Mouse (Mus musculus) stomach, embryonic 15.5 days (tissue): ENCODE results near the gene Tigit. TPM values are rescaled to one million over a fixed set of nuclear protein-coding genes. Genes with fewer than 3 reads are reported as not detected.

Source experiments
- ATAC-seq: fragments of 200-750 bp; cut with Nextera tagmentation; 2 replicates; pipeline ENCODE4 v1.8.0; 2017; ENCODE audit warnings: low read depth, moderate number of reproducible peaks, moderate TSS enrichment; ENCODE audit not compliant: insufficient read depth, low FRiP score
- H3K27ac ChIP-seq: fragments of 300-500 bp; sonication (generic); 2 replicates; pipeline ENCODE4 v1.5.1; 2015; ENCODE audit warnings: mild to moderate bottlenecking, inconsistent platforms
- H3K27me3 ChIP-seq: fragments of 300-500 bp; sonication (generic); replicated peaks from 2 replicates; pipeline ENCODE4 v1.6.1; 2015; ENCODE audit warnings: inconsistent platforms
- H3K36me3 ChIP-seq: fragments of 300-500 bp; sonication (generic); 2 replicates; pipeline ENCODE4 v1.6.1; 2015; ENCODE audit warnings: inconsistent platforms
- H3K4me1 ChIP-seq: fragments of 300-500 bp; sonication (generic); 2 replicates; pipeline ENCODE4 v1.6.1; 2015; ENCODE audit warnings: inconsistent platforms
- H3K4me2 ChIP-seq: fragments of 300-500 bp; sonication (generic); 2 replicates; pipeline ENCODE4 v1.6.1; 2015; ENCODE audit warnings: mild to moderate bottlenecking, inconsistent platforms
- H3K4me3 ChIP-seq: fragments of 300-500 bp; sonication (generic); replicated peaks from 2 replicates; pipeline ENCODE4 v1.5.1; 2015; ENCODE audit warnings: inconsistent platforms
- H3K9ac ChIP-seq: fragments of 300-500 bp; sonication (generic); 2 replicates; pipeline ENCODE4 v1.6.1; 2015; ENCODE audit warnings: inconsistent platforms
- H3K9me3 ChIP-seq: fragments of 300-500 bp; sonication (generic); 2 replicates; pipeline ENCODE4 v1.6.1; 2016; ENCODE audit warnings: inconsistent platforms
- WGBS: fragments of 180-500 bp; shearing (Covaris S2); methylation state at CpG from one replicate; pipeline ENCODE4 v1.1.7; 2015; 5-methylcytosine and 5-hydroxymethylcytosine counted together
- polyA plus RNA-seq: library from polyadenylated mRNA; unstranded; fragments of >200 nt; fragmentation: Nextera tagmentation; extraction: Ambion mirVana; gene quantifications from 2 replicates; pipeline ENCODE4 v1.2.1, GENCODE M21; 2015

The Tigit gene
- polyA plus RNA-seq, 1 experiment from 2014 or later, result not detected

DNA sequence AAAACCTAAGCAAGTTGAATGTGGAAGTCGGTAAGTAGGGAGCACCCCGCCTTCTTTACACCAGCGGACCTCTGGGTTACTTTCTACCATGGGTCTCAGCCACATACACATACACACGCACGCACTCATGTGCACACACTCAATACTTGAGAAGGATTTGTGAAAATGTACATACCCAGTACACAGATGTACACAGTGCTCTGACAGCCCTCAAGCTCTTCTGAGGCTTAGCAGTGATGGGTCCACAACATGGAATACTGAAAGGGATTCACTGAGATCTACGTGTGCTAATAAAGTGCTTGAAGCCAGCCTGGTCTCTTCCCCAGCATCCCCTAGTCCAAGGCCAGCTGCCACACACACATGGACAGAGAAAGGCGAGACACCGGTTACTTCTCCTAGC, 26.7 kb downstream of the Tigit start:
- Histone ChIP-seq H3K9ac (no peak overlapping the region), H3K9me3 (no peaks in the 10 kb centered on the region), H3K4me1 (no peaks in the 10 kb centered on the region), H3K27ac (no peak overlapping the region), H3K36me3 (no peaks in the 10 kb centered on the region), H3K4me3 (no peak overlapping the region), H3K27me3 (no peaks in the 10 kb centered on the region), H3K4me2 (no peak overlapping the region)
- 91% methylated on average over 8 of the region's 8 CpGs for WGBS
- no peak for ATAC-seq

DNA sequence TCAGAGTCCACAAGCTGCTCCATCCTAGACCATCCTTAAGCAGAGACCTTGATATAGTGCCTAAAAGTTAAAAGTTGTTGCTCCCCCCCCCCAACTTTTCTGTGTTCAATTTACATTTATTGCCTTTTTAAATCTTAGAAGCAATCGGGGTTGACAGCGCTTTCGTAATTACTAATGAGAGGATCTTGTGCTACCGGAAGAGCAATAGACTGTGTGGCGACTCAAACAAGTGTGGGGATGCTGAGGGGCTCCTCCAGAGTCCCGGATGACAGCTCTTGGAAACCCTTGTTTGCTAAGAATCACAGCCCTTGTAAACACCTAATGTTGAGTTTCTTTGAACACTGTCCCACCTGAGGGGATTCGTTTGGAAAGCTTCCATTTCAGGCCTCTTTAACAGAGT, 29.9 kb downstream of the Tigit start:
- no peaks in the 10 kb centered on the region for H3K27me3 ChIP-seq
- H3K9me3 ChIP-seq, result no peaks in the 10 kb centered on the region
- no peak for ATAC-seq
- no peak overlapping the region for H3K4me2 ChIP-seq
- H3K27ac ChIP-seq, result no peak overlapping the region
- no peaks in the 10 kb centered on the region for H3K4me1 ChIP-seq
- no peaks in the 10 kb centered on the region for H3K36me3 ChIP-seq
- H3K4me3 ChIP-seq, result no peak overlapping the region
- H3K9ac ChIP-seq, result no peak overlapping the region
- 84% methylated on average over 7 of the region's 7 CpGs for WGBS

DNA sequence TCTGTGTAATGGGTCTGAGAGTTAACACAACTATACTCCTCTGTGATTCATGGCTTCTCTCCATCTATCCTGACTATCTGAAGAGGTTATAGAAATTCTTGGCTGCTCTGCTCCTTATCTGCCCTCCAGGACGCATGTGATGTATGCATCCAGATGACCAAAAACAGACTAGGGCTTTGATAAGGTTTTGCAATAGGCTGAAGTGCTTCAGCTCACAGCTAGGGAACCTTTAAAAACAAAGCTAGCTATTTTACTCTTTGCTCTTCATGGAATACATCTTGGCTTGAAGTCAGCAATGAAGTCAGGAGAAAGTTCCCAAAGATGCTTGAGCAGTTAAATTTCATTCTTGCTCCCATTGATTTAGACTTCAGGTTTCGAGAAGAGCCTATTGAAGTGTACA, 32.2 kb downstream of the Tigit start:
- no peak for ATAC-seq
- Histone ChIP-seq H3K36me3 (no peaks in the 10 kb centered on the region), H3K9me3 (no peaks in the 10 kb centered on the region), H3K4me1 (no peaks in the 10 kb centered on the region), H3K4me3 (no peak overlapping the region), H3K27me3 (no peaks in the 10 kb centered on the region), H3K9ac (no peak overlapping the region), H3K4me2 (no peak overlapping the region), H3K27ac (no peak overlapping the region)
- WGBS, result 72% methylated on average over 2 of the region's 2 CpGs

DNA sequence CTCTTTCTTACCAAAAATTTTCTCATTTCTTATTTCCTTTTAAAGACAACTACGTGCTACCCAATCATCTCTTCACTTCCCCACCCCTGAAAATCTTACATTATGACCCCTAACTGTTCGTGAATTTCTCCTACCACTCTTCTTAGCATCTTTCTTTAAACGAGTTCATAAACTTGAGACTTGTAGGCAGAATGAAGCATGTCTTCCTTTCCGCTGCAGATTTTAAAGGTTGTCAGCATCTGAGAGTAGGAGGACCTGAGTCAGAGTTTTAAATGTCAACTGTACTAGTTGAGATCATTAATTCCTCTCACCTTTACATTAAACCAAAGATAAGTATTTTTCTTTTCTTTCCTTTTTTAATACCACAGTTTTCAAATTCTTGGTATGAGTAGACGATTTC, 35.3 kb downstream of the Tigit start:
- 74% methylated on average over 5 of the region's 5 CpGs for WGBS
- no peak for ATAC-seq

DNA sequence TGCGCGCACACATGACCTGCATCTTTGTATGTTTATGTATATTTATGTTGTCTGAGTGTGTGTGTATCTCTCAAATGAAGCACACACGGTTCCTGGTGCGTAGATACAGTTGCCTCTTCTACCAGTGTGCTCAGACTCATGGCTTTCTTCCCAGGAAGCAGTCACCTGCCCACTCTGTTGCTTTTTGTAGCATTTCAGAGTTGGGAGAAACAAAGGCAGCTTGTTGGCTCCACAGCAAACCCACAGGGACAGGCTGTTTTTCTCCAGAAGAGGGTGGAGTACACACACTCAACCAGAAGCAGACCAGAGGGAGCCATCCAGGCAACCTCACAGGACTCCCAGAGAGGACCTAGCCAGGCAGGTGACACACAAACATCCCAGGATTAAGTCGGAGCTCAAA, 38.0 kb downstream of the Tigit start:
- 90% methylated on average over 5 of the region's 5 CpGs for WGBS
- Histone ChIP-seq H3K27ac (no peak overlapping the region), H3K9ac (no peak overlapping the region), H3K36me3 (no peaks in the 10 kb centered on the region), H3K4me2 (no peak overlapping the region), H3K4me3 (no peak overlapping the region), H3K27me3 (no peaks in the 10 kb centered on the region), H3K4me1 (peaks cover 3% of the 10 kb centered on the region; the same call in 1 of the 2 replicates), H3K9me3 (no peaks in the 10 kb centered on the region)
- no peak for ATAC-seq

More for the DNA sequence above, 35.3 kb downstream of the Tigit start:
- no peaks in the 10 kb centered on the region for H3K9me3 ChIP-seq
- no peak overlapping the region for H3K27ac ChIP-seq
- no peak overlapping the region for H3K9ac ChIP-seq
- no peak overlapping the region for H3K4me3 ChIP-seq
- H3K36me3 ChIP-seq, result no peaks in the 10 kb centered on the region
- H3K27me3 ChIP-seq, result no peaks in the 10 kb centered on the region
- H3K4me1 ChIP-seq, result peaks cover 3% of the 10 kb centered on the region; the same call in 1 of the 2 replicates
- no peak overlapping the region for H3K4me2 ChIP-seq

DNA sequence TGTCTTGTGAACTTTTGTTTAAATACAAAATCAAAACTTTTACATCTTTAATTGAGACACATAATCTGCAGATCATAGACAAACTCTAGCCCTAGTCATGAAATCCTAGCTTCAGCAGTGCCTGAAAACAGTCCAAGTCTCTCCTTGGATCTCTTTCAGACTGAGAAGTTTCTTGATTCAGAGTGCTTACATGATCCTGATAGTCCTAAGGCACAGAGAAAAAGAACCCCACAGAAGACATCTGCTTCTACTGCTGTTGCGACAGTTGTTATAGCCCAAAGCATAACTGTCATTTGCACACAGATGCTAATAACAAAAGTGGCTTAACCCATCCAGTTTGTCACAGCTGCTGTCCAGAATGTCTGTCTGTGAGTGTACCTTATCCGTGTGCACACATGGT, 38.7 kb downstream of the Tigit start:
- ATAC-seq, result no peak
- Histone ChIP-seq H3K36me3 (no peaks in the 10 kb centered on the region), H3K27ac (no peak overlapping the region; the same call in 1 of the 2 replicates), H3K9ac (no peak overlapping the region), H3K9me3 (no peaks in the 10 kb centered on the region), H3K4me3 (no peak overlapping the region), H3K4me2 (no peak overlapping the region), H3K27me3 (no peaks in the 10 kb centered on the region), H3K4me1 (peaks cover 3% of the 10 kb centered on the region; the same call in 1 of the 2 replicates)
- 49% methylated on average over 2 of the region's 2 CpGs for WGBS

DNA sequence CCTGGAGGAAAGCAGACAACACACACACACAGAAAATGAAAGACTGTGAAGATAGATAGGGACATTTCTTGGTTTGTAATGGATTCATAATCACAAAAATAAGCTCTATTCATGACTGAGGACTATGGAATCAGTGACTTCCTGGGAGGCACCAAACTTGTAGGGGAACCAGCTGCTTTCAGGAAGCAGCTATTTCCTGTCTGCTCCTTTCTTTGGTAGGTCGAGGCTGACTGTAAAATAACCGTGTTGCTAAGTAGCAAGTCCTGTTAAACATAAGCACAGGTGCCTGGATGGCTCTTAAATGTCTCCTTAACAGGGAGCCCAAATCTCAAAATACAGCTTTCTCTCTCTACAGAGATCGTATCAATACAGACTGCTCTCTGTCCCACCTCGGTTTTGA, 39.1 kb downstream of the Tigit start:
- Histone ChIP-seq H3K4me3 (no peak overlapping the region), H3K4me2 (no peak overlapping the region), H3K27ac (no peak overlapping the region; the same call in 1 of the 2 replicates), H3K36me3 (no peaks in the 10 kb centered on the region), H3K9me3 (no peaks in the 10 kb centered on the region), H3K27me3 (no peaks in the 10 kb centered on the region), H3K9ac (no peak overlapping the region), H3K4me1 (peaks cover 3% of the 10 kb centered on the region; the same call in 1 of the 2 replicates)
- ATAC-seq, result no peak
- 55% methylated on average over 4 of the region's 4 CpGs for WGBS

DNA sequence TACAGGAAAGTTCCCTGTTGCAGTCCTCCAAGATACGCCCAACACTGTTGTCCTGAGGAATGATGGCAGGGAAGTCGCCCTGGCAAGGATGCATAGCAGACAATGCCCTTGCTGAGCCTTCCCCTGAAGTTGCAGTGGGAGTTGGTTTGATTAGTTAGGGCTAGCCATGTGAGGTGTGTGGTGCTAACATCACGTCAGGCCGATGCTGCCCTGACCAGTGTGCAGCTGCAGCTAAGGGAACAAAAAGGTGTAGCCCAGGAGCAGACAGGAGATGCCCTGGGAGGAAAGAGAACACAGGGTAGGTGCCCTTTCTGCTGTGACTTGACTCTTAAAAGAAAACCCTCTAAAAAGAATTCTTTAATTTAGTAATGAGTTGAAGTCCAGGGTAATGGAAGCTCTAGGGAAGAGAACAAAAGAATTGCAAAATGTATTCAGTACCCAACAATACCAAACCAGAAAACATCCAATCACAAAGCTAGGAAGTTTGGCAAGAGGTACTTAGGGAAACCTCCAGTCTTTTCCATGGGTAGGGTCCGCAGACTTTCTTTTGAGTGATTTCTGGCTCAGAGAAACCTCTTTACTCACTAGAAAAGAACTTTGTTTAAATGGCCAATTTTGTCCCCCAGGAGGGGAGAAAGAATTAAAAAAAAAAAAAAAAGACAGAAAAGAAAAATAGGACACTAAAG, 40.5 kb downstream of the Tigit start:
- no peak for ATAC-seq
- H3K36me3 ChIP-seq, result no peaks in the 10 kb centered on the region
- no peak overlapping the region for H3K9ac ChIP-seq
- H3K9me3 ChIP-seq, result no peaks in the 10 kb centered on the region
- H3K27ac ChIP-seq, result no peak overlapping the region
- peaks cover 3% of the 10 kb centered on the region; the same call in 1 of the 2 replicates for H3K4me1 ChIP-seq
- 80% methylated on average over 5 of the region's 5 CpGs for WGBS
- H3K27me3 ChIP-seq, result no peaks in the 10 kb centered on the region
- H3K4me3 ChIP-seq, result no peak overlapping the region
- no peak overlapping the region for H3K4me2 ChIP-seq

DNA sequence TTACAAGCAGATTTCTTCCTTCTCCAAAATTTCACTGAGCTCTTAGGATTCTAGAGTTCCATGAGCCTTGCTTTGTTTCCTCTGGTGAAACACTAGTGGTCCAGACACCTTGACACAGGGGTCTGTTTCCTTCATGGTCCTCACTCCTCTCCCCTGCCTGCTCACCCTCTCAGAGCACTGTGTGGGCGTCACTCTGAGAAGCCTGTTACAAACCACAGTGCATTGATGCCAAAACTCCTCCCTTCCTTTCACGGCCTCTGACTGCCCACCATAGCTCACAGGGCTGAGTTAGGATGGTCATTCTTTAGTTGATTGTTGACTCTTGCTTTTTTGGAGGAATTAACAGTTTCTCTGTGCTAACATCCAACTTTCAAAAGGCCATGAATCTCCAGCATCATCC, 43.6 kb downstream of the Tigit start:
- WGBS, result 38% methylated on average over 2 of the region's 2 CpGs
- Histone ChIP-seq H3K4me2 (no peak overlapping the region), H3K27me3 (no peaks in the 10 kb centered on the region), H3K9me3 (no peaks in the 10 kb centered on the region), H3K4me3 (no peak overlapping the region), H3K27ac (no peak overlapping the region), H3K4me1 (peaks cover 3% of the 10 kb centered on the region; the same call in 1 of the 2 replicates), H3K36me3 (no peaks in the 10 kb centered on the region), H3K9ac (no peak overlapping the region)
- no peak for ATAC-seq

DNA sequence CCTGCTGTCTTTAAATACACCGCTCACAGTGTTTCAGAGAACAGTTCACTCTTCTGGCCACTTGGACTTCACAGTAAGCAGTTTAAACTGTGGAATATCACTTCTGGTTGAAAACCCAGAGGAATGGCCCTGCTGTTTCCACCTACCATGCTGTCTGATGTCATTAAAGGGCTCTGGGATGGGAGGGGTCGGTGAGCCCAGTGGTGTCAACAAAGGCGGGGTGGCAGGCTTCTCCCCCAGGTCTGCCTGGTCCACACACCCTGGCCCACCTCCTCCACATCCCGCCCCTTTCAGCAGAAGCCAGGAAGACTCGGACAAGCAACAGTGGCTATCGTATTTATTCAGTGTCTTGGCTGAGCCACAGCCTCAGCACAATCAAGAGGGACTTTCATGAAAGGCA, 44.7 kb downstream of the Tigit start:
- no peak for ATAC-seq
- 55% methylated on average over 6 of the region's 6 CpGs for WGBS

DNA sequence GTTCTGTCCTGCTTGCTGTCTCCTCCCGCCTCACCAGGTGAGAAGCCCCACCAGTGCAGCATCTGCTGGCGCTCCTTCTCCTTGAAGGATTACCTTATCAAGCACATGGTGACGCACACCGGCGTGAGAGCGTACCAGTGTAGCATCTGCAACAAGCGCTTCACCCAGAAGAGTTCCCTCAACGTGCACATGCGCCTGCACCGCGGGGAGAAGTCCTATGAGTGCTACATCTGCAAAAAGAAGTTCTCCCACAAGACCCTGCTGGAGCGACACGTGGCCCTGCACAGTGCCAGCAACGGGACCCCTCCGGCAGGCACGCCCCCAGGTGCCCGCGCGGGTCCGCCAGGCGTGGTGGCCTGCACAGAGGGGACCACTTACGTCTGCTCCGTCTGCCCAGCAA, 45.7 kb downstream of the Tigit start:
- H3K27ac ChIP-seq, result no peak overlapping the region
- no peak overlapping the region for H3K4me2 ChIP-seq
- no peaks in the 10 kb centered on the region for H3K27me3 ChIP-seq
- H3K4me1 ChIP-seq, result no peaks in the 10 kb centered on the region
- ATAC-seq, result no peak
- H3K9ac ChIP-seq, result no peak overlapping the region
- no peak overlapping the region for H3K4me3 ChIP-seq
- H3K36me3 ChIP-seq, result no peaks in the 10 kb centered on the region
- H3K9me3 ChIP-seq, result no peaks in the 10 kb centered on the region
- WGBS, result 86% methylated on average over 23 of the region's 23 CpGs

More for the DNA sequence above, 44.7 kb downstream of the Tigit start:
- no peak overlapping the region for H3K9ac ChIP-seq
- no peaks in the 10 kb centered on the region for H3K36me3 ChIP-seq
- no peak overlapping the region for H3K4me3 ChIP-seq
- no peak overlapping the region for H3K4me2 ChIP-seq
- no peak overlapping the region for H3K27ac ChIP-seq
- H3K27me3 ChIP-seq, result no peaks in the 10 kb centered on the region
- no peaks in the 10 kb centered on the region for H3K9me3 ChIP-seq
- H3K4me1 ChIP-seq, result no peaks in the 10 kb centered on the region

DNA sequence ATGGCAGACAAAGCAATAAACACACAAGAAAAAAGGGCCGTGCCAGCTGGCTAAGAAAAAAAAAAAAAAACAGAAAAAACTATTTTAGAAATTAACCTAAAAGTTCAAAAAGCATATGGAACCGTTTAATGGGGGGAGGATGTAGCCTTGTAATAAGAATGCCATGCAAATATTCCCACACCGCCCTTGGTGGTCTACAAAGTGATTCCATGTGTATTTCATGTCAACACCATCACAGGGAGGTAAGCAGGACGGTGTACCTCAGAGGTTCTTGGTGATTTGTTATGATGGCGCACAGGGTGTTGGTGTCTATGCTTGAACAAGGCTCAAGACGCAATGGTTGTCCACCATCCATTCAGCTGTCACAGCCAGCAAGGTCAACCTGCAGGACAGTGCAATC, 46.6 kb downstream of the Tigit start:
- H3K27me3 ChIP-seq, result no peaks in the 10 kb centered on the region
- no peak overlapping the region for H3K4me3 ChIP-seq
- no peak overlapping the region for H3K4me2 ChIP-seq
- no peaks in the 10 kb centered on the region for H3K9me3 ChIP-seq
- no peak overlapping the region for H3K9ac ChIP-seq
- ATAC-seq, result no peak
- no peaks in the 10 kb centered on the region for H3K36me3 ChIP-seq
- 88% methylated on average over 6 of the region's 6 CpGs for WGBS
- no peak overlapping the region for H3K27ac ChIP-seq
- H3K4me1 ChIP-seq, result no peaks in the 10 kb centered on the region

DNA sequence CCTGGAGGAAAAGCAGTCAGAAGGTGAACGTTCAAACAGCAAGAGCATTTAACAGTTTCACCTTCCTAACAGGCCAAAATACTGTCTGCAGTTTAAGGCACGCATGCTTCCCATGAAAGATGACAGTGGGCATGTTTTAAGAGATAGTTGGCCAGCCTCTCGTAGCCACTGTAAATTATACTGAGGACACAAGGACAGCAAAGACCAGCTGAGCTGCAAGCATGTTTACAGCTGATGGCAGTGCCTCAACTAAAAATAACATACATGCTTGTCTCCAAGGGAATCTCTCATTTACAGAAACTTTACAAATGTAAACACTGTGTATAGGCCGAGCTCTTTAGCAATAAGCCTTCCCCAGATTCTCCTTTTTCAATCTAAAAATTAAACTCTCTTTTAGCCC, 47.6 kb downstream of the Tigit start:
- Histone ChIP-seq H3K4me3 (no peak overlapping the region), H3K27ac (no peak overlapping the region), H3K9me3 (no peaks in the 10 kb centered on the region), H3K9ac (no peak overlapping the region), H3K27me3 (no peaks in the 10 kb centered on the region), H3K36me3 (no peaks in the 10 kb centered on the region), H3K4me1 (no peaks in the 10 kb centered on the region), H3K4me2 (no peak overlapping the region)
- ATAC-seq, result no peak
- WGBS, result 43% methylated on average over 4 of the region's 4 CpGs
